Mouse (Mus musculus): ENCODE measurements at regions not wholly inside any gene's neighbourhood (a gene's known extent, or its start where the extent isn't known, plus 50 kb on each side); places are given as distances from the start of the nearest gene placed in this dataset.

DNA sequence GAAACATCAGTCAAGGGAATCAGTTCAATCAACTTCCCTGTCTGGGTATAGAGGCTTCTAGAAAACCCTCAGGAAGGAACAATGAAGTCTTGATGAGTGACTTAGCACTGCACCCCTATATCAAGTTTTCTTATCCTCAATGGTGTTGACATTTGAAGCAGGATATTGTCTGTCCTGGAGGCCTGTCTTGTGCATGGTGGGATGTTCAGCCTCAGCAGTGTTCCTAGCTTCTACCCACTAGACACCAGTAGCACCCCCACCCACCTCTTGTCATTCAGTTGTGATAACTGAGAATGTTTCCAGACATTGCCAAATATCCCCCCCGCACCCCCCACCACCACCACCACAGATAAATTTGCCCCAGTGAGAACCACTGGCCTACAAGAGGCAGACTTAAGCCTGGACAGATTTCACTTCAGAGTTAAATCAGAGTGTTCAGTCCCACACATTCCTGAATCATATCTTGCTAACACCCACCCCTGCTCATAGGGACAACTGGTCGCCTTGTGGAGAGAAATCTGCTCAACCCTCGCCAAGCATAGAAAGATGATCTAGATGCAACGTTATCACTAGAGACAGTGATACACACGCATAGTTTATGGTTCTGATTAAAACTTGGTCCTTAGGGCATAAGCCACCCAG, 249.6 kb upstream of the Ercc4 start:
- TF ChIP-seq POLR2A (IDR thresholded peaks at IDR 0.05; ENCODE audit: low read depth, low read length), result no peak
- no peak for TF ChIP-seq CTCF (conservative IDR thresholded peaks at IDR 0.05; ENCODE audit: insufficient read depth, insufficient read length, low read depth, low read length)
